Mouse (Mus musculus): Measurements from ENCODE around the gene Tmem132b.

Gene Tmem132b

DNA sequence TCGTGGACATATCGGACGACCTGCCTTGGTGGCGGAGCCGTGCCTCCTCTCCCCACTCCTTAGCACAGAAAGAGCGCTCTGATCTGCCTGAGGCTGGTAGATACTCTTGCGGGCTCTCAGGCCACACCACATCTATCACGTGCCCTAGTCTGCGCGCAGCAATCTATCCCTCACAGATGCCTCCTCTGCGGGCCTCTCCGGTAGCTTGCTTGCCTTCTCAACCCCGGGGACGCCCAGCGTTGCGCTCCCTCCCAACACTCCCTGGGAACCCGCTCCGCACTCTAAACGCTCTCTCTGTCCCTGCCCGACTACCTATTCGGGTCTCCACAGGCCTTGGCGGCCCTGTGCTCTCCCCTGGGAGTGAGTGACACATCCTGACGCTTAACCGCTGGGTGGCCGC lies at the start of gene Tmem132b:
Gene Tmem132b (plus strand): TSS at position 141 of the 400 bp plus-strand sequence.
- no peak for TF ChIP-seq GATA4 (IDR thresholded peaks at IDR 0.05; ENCODE audit: insufficient replicate concordance, low read length)

DNA sequence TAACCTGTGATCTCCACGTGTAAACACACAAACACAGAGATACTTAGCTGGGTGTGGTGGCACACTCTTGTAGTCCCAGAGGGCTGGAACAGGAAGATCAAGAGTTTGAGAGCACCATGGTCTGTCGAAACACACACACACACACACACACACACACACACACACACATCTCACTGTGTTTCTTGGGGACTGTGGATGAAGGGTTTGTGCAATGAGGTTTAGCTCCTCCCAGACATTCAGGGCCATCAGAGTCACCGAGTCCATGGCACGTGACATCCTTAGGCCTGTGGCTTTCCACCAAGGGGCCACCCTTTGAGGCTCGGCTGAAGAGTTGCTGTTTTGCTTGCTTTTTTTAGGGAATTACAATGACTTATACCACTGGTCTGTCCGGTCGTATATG lies 49.1 kb upstream of the Tmem132b start:
- no peak for TF ChIP-seq GATA4 (IDR thresholded peaks at IDR 0.05; ENCODE audit: insufficient replicate concordance, low read length)

DNA sequence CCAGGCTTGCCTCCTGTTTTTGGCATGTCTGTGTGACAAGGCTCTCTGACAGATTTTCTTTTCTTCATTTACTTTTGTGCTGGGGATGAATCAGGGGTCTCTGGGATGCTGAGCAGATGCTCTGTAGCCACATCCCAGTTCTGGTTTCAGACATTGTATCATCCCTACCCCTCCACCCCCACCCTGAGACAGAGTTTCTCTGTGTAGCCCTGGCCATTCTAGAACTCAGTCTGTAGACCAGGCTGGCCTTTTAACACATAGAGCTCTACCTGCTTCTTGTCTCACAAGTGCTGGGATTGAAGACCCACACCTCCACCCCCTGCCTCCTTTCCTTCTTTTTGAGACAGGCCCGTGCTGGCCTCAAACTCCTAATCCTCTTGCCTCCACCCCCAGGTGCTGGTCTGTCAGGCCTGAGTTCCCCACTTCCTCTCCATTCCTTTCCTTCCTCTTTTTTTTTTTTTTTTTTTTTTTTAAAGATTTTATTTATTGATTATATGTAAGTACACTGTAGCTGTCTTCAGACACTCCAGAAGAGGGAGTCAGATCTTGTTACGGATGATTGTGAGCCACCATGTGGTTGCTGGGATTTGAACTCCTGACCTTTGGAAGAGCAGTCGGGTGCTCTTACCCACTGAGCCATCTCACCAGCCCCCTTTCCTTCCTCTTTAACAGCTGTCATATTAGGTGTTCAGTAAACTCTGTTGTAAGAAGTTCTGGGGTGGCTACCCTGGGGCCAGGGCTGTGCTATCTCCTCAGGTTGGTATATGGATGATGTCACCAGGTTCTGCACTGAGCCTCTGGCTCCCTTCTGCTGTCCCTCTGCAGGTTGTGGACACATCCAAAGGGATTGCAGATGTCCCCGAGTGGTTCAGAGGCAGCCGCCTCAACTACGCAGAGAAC lies 47.6 kb upstream of the Tmem132b start:
- no peak for TF ChIP-seq GATA4 (IDR thresholded peaks at IDR 0.05; ENCODE audit: insufficient replicate concordance, low read length)

GRCm38 (mm10) chr5:125485031-125485778 lies 46.4 kb upstream of the Tmem132b start:
- TF ChIP-seq GATA4 (IDR thresholded peaks at IDR 0.05; ENCODE audit: insufficient replicate concordance, low read length): no peak

GRCm38 (mm10) chr5:125486088-125486487 lies 45.5 kb upstream of the Tmem132b start:
- TF ChIP-seq GATA4 (IDR thresholded peaks at IDR 0.05; ENCODE audit: insufficient replicate concordance, low read length): no peak

DNA sequence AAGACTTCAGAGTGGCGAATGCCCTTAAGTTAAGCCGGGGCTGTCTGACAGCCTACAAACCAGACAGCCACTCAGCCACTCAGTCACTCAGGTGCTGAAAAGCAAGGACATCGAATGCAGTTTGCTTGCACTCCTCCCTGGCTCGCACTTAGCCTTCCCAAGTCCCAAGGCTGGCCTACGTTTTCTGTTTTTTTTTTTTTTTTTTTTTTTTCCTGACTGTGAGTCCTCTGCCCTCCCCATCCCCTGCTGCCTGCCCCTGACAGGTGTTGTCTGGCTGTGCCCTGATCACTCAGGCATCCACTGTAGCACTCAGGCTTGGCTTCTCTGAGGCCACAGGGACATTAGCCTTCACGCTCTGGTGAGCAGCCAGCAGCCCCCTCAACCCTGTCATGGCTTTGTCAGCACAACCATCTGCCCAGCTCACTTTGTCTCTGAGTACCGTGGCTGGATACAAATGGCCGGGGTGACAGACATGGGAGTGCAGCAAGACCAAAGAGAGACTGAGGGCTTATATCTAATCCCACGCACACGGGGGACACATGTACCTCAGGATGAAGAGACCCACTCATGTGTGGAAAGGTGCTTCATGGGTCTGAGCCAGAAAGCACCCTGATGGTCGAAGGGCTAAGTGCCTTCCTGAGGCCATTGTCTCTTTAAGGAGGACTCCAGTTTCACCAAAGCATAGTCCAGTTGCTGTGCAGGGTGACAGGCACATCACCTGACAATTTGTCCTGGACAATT lies 44.0 kb upstream of the Tmem132b start:
- TF ChIP-seq GATA4 (IDR thresholded peaks at IDR 0.05; ENCODE audit: insufficient replicate concordance, low read length): no peak

DNA sequence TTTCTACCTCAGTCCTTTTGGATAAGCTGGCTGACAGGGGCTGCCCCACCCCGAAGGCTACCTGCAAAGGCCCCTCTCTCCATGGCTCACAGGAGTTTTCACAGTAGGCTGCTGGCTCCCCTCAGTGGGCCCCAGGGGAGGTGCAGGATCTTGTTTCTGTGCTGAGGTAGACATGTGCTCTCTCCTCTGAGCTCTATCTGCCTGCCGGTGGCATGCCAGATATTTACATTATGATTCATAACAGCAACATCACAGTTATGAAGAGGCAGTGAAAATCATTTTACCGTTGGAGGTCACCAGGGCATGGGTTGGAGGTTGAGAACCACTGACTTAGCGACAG lies 43.5 kb upstream of the Tmem132b start:
- no peak for TF ChIP-seq GATA4 (IDR thresholded peaks at IDR 0.05; ENCODE audit: insufficient replicate concordance, low read length)

- TF ChIP-seq GATA4 (IDR thresholded peaks at IDR 0.05; ENCODE audit: insufficient replicate concordance, low read length): no peak
Observed at GRCm38 (mm10) chr5:125491107-125491506, 40.5 kb upstream of the Tmem132b start.

GRCm38 (mm10) chr5:125492379-125493092 lies 39.0 kb upstream of the Tmem132b start:
- no peak for TF ChIP-seq GATA4 (IDR thresholded peaks at IDR 0.05; ENCODE audit: insufficient replicate concordance, low read length)

- no peak for TF ChIP-seq GATA4 (IDR thresholded peaks at IDR 0.05; ENCODE audit: insufficient replicate concordance, low read length)
Observed at GRCm38 (mm10) chr5:125493093-125493423, 38.5 kb upstream of the Tmem132b start.

GRCm38 (mm10) chr5:125495655-125496054 lies 35.9 kb upstream of the Tmem132b start:
- no peak for TF ChIP-seq GATA4 (IDR thresholded peaks at IDR 0.05; ENCODE audit: insufficient replicate concordance, low read length)

GRCm38 (mm10) chr5:125497821-125498600 lies 33.6 kb upstream of the Tmem132b start:
- no peak for TF ChIP-seq GATA4 (IDR thresholded peaks at IDR 0.05; ENCODE audit: insufficient replicate concordance, low read length)

DNA sequence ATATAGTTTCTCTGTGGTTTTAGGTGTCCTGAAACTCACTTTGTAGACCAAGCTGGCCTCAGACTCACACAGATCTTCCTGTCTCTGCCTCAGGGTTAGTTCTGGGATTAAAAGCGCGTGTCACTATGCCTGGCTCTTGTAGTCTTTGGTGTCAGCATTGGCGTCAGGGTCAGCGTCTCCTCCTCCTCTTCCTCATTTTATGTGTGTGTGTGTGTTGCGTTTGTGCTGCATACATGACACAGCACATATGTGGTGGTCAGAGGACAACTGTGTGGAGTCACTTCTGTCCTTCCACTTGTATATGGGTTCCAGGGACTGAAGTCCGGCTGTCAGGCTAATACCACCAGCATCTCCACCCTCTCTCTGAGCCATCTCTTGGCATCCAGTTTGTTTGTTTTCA lies 30.1 kb upstream of the Tmem132b start:
- no peak for TF ChIP-seq GATA4 (IDR thresholded peaks at IDR 0.05; ENCODE audit: insufficient replicate concordance, low read length)

DNA sequence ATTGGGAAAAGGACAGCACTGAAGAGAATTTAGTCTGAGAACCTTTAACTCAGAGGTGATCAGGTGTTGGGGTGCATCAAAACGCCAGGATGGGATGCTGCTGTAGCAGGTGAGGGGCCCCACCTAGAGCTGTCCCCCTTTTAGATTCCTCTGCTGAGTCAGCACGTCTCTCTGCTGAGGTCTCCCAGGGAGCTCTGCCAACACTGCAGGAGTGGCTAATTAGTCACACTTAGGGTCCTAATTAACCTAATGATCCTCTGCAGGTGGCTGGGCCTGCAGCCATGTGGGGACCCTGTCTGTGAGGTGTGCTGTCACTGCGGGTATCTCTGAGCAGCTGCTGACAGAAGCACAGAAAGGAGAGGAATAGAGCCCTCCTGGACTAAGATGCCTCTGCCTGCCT lies 29.4 kb upstream of the Tmem132b start:
- TF ChIP-seq GATA4 (IDR thresholded peaks at IDR 0.05; ENCODE audit: insufficient replicate concordance, low read length): no peak

All from liver, adult (tissue).